ENCODE assay signal across 8 mouse cellular contexts in genomic region chr16:93607669-93608101, GRCm38 (mm10). TPM values are rescaled to one million over a fixed set of nuclear protein-coding genes. Genes with fewer than 3 reads are reported as not detected.
DNase-seq lines count a peak whose midpoint lies in the region; ATAC-seq and TF ChIP-seq lines count a peak whose summit lies in the region.

No protein-coding gene starts in this region.

- no peak for TF ChIP-seq EP300 in liver, embryonic 14.5 days (IDR thresholded peaks at IDR 0.05; ENCODE audit: low read depth)

- H3K36me3 ChIP-seq in heart, embryonic 15.5 days, result peaks cover 7% of the 10 kb centered on the region; the same call in 1 of the 2 replicates
- no peaks in the 10 kb centered on the region for H3K36me3 ChIP-seq in liver, embryonic 14.5 days (replicated peaks; ENCODE audit: control insufficient read depth, insufficient read depth, low read depth)
- H3K36me3 ChIP-seq in stomach, embryonic 15.5 days, result 0 out of 2 replicates have a peak, but pooled peaks cover 6% of the 10 kb centered on the region

- H3K4me3 ChIP-seq in heart, embryonic 15.5 days, result peak overlapping the region; percentile 74
- peak overlapping the region; percentile 60 to 72 for H3K4me3 ChIP-seq in liver, embryonic 14.5 days (ENCODE audit: insufficient read depth in 1 of 2, low read depth in 2 of 2, low read length in 2 of 2)
- peak overlapping the region; percentile 72 for H3K4me3 ChIP-seq in stomach, embryonic 15.5 days (replicated peaks)

- no peak; the same call in 1 of the 2 replicates for TF ChIP-seq CTCF in liver, embryonic 14.5 days (IDR thresholded peaks at IDR 0.05; ENCODE audit: low read depth)

- H3K4me1 ChIP-seq in heart, embryonic 15.5 days (replicated peaks), result peaks cover 17% of the 10 kb centered on the region
- H3K4me1 ChIP-seq in liver, embryonic 14.5 days (replicated peaks; ENCODE audit: control insufficient read depth in 2 of 2, insufficient read depth in 2 of 2, low read length in 1 of 2), result peaks cover 6 to 14% of the 10 kb centered on the region in 2 experiments
- H3K4me1 ChIP-seq in stomach, embryonic 15.5 days, result peaks cover 13% of the 10 kb centered on the region; the same call in 1 of the 2 replicates

- no peaks in the 10 kb centered on the region for H3K27me3 ChIP-seq in heart, embryonic 15.5 days
- no peaks in the 10 kb centered on the region; the same call in 1 of the 2 replicates for H3K27me3 ChIP-seq in liver, embryonic 14.5 days (ENCODE audit: control insufficient read depth, insufficient read depth, low read length)
- H3K27me3 ChIP-seq in stomach, embryonic 15.5 days (replicated peaks), result no peaks in the 10 kb centered on the region

- H3K27ac ChIP-seq in heart, embryonic 15.5 days, result peak overlapping the region; percentile 76
- H3K27ac ChIP-seq in liver, embryonic 14.5 days, result no peak overlapping the region
- peak overlapping the region; percentile 79 for H3K27ac ChIP-seq in stomach, embryonic 15.5 days

- H3K4me2 ChIP-seq in heart, embryonic 15.5 days, result peak overlapping the region; percentile 96
- H3K4me2 ChIP-seq in liver, embryonic 14.5 days (ENCODE audit: low read depth), result peak overlapping the region; percentile 80
- peak overlapping the region; percentile 90 for H3K4me2 ChIP-seq in stomach, embryonic 15.5 days

- H3K9me3 ChIP-seq in heart, embryonic 15.5 days (replicated peaks), result no peaks in the 10 kb centered on the region
- no peaks in the 10 kb centered on the region for H3K9me3 ChIP-seq in liver, embryonic 14.5 days (ENCODE audit: control insufficient read depth, low read length)
- no peaks in the 10 kb centered on the region for H3K9me3 ChIP-seq in stomach, embryonic 15.5 days

- H3K9ac ChIP-seq in heart, embryonic 15.5 days, result peak overlapping the region; percentile 82
- H3K9ac ChIP-seq in liver, embryonic 14.5 days (replicated peaks), result peak overlapping the region; percentile 69
- peak overlapping the region; percentile 65 for H3K9ac ChIP-seq in stomach, embryonic 15.5 days

- ATAC-seq in heart, embryonic 15.5 days (replicated peaks; ENCODE audit: insufficient number of reproducible peaks, insufficient read depth, low FRiP score, low read depth), result peak; percentile 54; the same call in 1 of the 2 replicates
- peak; percentile 39; the same call in 1 of the 2 replicates for ATAC-seq in liver, embryonic 14.5 days (ENCODE audit: insufficient read depth)
- peak; percentile 28; the same call in 1 of the 2 replicates for ATAC-seq in stomach, embryonic 15.5 days (ENCODE audit: insufficient read depth, low FRiP score, low read depth)

- peak; percentile 94 for DNase-seq in CD4-positive, CD25-positive, alpha-beta regulatory T cell, adult 2 months (ENCODE audit: low read depth, low spot score)
- peak; percentile 74 for DNase-seq in brain, embryonic 18.5 days (ENCODE audit: low read depth, low spot score)
- peak; percentile 85 for DNase-seq in fibroblast of lung, adult 2 months (ENCODE audit: low read depth)
- DNase-seq in kidney, postnatal 14 days, result peak; percentile 92
- peak; percentile 69 to 70 (median 70) for DNase-seq in liver, embryonic 14.5 days (ENCODE audit: low read depth in 3 of 3, low spot score in 3 of 3)
- peak; percentile 83 for DNase-seq in neural tube, embryonic 10.5 days (ENCODE audit: extremely low spot score, low spot score)

- WGBS in heart, embryonic 15.5 days, result 0% methylated on average over 32 of the region's 32 CpGs
- under 1% methylated on average over 32 of the region's 32 CpGs for WGBS in liver, embryonic 14.5 days (ENCODE audit: insufficient replicate concordance)
- under 1% methylated on average over 32 of the region's 32 CpGs for WGBS in stomach, embryonic 15.5 days

RNA-seq across cellular contexts. Expression of gene Cbr1, which starts 2.0 kb away (rescaled TPM):
- 55.1 and 60.2 TPM in 2 replicates for polyA plus RNA-seq in heart, embryonic 15.5 days (2015; fragmentation: Nextera tagmentation; extraction: Ambion mirVana)
- 15.0 and 19.3 TPM in 2 replicates for polyA plus RNA-seq in liver, embryonic 14.5 days (2012; rRNA removed)
- polyA plus RNA-seq in liver, embryonic 14.5 days (2014; fragmentation: Nextera tagmentation; extraction: Ambion mirVana), result 15.2 and 16.9 TPM in 2 replicates
- polyA plus RNA-seq in stomach, embryonic 15.5 days (2015; fragmentation: Nextera tagmentation; extraction: Ambion mirVana), result 105 and 114 TPM in 2 replicates

RNA-seq across cellular contexts. Expression of gene Setd4, which starts 3.8 kb away (rescaled TPM):
- polyA plus RNA-seq in heart, embryonic 15.5 days (2015; fragmentation: Nextera tagmentation; extraction: Ambion mirVana), result 5.8 and 8.7 TPM in 2 replicates
- polyA plus RNA-seq in liver, embryonic 14.5 days (2012; rRNA removed), result 3.6 and 4.1 TPM in 2 replicates
- polyA plus RNA-seq in liver, embryonic 14.5 days (2014; fragmentation: Nextera tagmentation; extraction: Ambion mirVana), result 3.6 and 4.0 TPM in 2 replicates
- 10.4 and 13.8 TPM in 2 replicates for polyA plus RNA-seq in stomach, embryonic 15.5 days (2015; fragmentation: Nextera tagmentation; extraction: Ambion mirVana)

RNA-seq across cellular contexts. Expression of gene Gm5678, which starts 20.2 kb away (rescaled TPM):
- polyA plus RNA-seq in heart, embryonic 15.5 days (2015; fragmentation: Nextera tagmentation; extraction: Ambion mirVana), result not detected in 2 replicates
- polyA plus RNA-seq in liver, embryonic 14.5 days (2012; rRNA removed), result not detected in 2 replicates
- polyA plus RNA-seq in liver, embryonic 14.5 days (2014; fragmentation: Nextera tagmentation; extraction: Ambion mirVana), result not detected in 2 replicates
- polyA plus RNA-seq in stomach, embryonic 15.5 days (2015; fragmentation: Nextera tagmentation; extraction: Ambion mirVana), result 0.19 TPM in 1 of 2 replicates, not detected in the other
